ENCODE assay signal across 23 mouse cellular contexts in the genomic region with DNA sequence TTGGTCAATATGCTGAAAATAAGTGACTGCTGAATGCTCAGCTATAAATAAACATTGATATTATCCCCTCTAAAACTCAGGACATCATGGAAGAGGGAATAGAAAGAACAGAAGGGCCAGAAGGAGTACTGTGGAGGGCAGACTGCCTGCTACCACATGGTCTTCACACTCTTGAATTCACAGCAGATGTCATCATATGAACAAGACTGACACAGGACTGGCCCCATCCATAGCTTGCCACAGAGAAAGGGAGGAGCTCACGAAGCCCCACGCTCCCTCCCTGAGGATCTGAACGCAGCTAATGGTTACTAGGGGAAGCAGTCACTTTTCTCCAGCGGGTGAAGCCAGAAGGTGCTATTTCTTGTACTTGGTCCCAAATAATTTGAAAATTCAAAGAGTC.
DNase-seq lines count a peak whose midpoint lies in the region; ATAC-seq and TF ChIP-seq lines count a peak whose summit lies in the region.
"Had no signal": no experiment of that assay in that cellular context is flagged by ENCODE, and none has a peak within 500 bp of the region (broad histone marks: within the 10 kb centered on the region; RNA-seq: fewer than 3 reads in every experiment).

No protein-coding gene starts in this region.

- peak in 1 of 2 experiments; percentile 15 for DNase-seq in cerebellum, adult 2 months
- DNase-seq in cerebellum, adult 9-11 months: no peak
- peak; percentile 65 for DNase-seq in forebrain, embryonic 14.5 days (ENCODE audit: low spot score)
- DNase-seq in forebrain, postnatal 0 days: peak; percentile 49
- DNase-seq in heart, adult 18-20 months: no peak
- DNase-seq: adrenal gland, adult 8-10 months; adrenal gland, postnatal 36 days; B cell, adult 2 months; cerebellum, adult 9-10 months; gastrocnemius, postnatal 10 days; heart, adult 2 months; heart, postnatal 14 days; kidney, adult 11 months had no signal

- H3K27me3 ChIP-seq in cerebellum, adult 2 months (ENCODE audit: control insufficient read depth, insufficient read depth, low read length): no peaks in the 10 kb centered on the region
- H3K27me3 ChIP-seq in forebrain, embryonic 14.5 days (replicated peaks; ENCODE audit: control insufficient read depth, insufficient read depth, low read length): no peaks in the 10 kb centered on the region
- no peaks in the 10 kb centered on the region for H3K27me3 ChIP-seq in forebrain, embryonic 12.5 days
- H3K27me3 ChIP-seq in midbrain, embryonic 16.5 days (ENCODE audit: control insufficient read depth, insufficient read depth, low read depth, low read length): no peaks in the 10 kb centered on the region
- no peaks in the 10 kb centered on the region for H3K27me3 ChIP-seq in midbrain, embryonic 13.5 days
- H3K27me3 ChIP-seq in forebrain, postnatal 0 days (ENCODE audit: insufficient read depth, low read length): no peaks in the 10 kb centered on the region
- H3K27me3 ChIP-seq: embryonic facial prominence, embryonic 12.5 days; heart, embryonic 15.5 days; hindbrain, embryonic 13.5 days had no signal

- no peak overlapping the region for H3K4me3 ChIP-seq in cerebellum, adult 2 months (replicated peaks; ENCODE audit: insufficient read depth, low read depth, low read length)
- no peak overlapping the region for H3K4me3 ChIP-seq in forebrain, embryonic 14.5 days (ENCODE audit: low read depth, low read length)
- no peak overlapping the region for H3K4me3 ChIP-seq in forebrain, embryonic 12.5 days (replicated peaks)
- no peak overlapping the region for H3K4me3 ChIP-seq in midbrain, embryonic 16.5 days (ENCODE audit: low read depth, low read length)
- no peak overlapping the region for H3K4me3 ChIP-seq in midbrain, embryonic 13.5 days (replicated peaks)
- no peak overlapping the region for H3K4me3 ChIP-seq in forebrain, postnatal 0 days (ENCODE audit: low read depth, low read length)
- H3K4me3 ChIP-seq: embryonic facial prominence, embryonic 12.5 days; heart, adult 2 months; heart, embryonic 15.5 days; hindbrain, embryonic 13.5 days had no signal

- no peak overlapping the region for H3K4me2 ChIP-seq in forebrain, embryonic 14.5 days (ENCODE audit: low read length)
- no peak overlapping the region for H3K4me2 ChIP-seq in forebrain, embryonic 12.5 days
- no peak overlapping the region for H3K4me2 ChIP-seq in midbrain, embryonic 16.5 days (ENCODE audit: low read length)
- H3K4me2 ChIP-seq in midbrain, embryonic 13.5 days (replicated peaks): no peak overlapping the region
- no peak overlapping the region for H3K4me2 ChIP-seq in forebrain, postnatal 0 days (ENCODE audit: low read depth)
- H3K4me2 ChIP-seq: embryonic facial prominence, embryonic 12.5 days; heart, embryonic 11.5 days; heart, embryonic 15.5 days; hindbrain, embryonic 13.5 days had no signal

- H3K27ac ChIP-seq in cerebellum, adult 2 months (ENCODE audit: insufficient read depth, low read length): peak overlapping the region; percentile 69; the same call in 1 of the 2 replicates
- no peak overlapping the region for H3K27ac ChIP-seq in forebrain, embryonic 14.5 days (ENCODE audit: low read depth, low read length)
- H3K27ac ChIP-seq in forebrain, embryonic 12.5 days: no peak overlapping the region
- 0 out of 2 replicates have a peak overlapping the region, but pooled peaks have one; percentile 42 for H3K27ac ChIP-seq in midbrain, embryonic 16.5 days (ENCODE audit: low read length)
- H3K27ac ChIP-seq in midbrain, embryonic 13.5 days: no peak overlapping the region
- H3K27ac ChIP-seq in forebrain, postnatal 0 days (ENCODE audit: low read depth, low read length): no peak overlapping the region
- H3K27ac ChIP-seq: embryonic facial prominence, embryonic 12.5 days; heart, adult 2 months; hindbrain, embryonic 13.5 days; hindbrain, postnatal 0 days had no signal

- TF ChIP-seq CTCF in cerebellum, adult 2 months (IDR thresholded peaks at IDR 0.05; ENCODE audit: borderline replicate concordance, insufficient read depth, low read depth, low read length): no peak
- TF ChIP-seq CTCF in forebrain, postnatal 0 days (IDR thresholded peaks at IDR 0.05; ENCODE audit: low read depth): no peak

- no peaks in the 10 kb centered on the region for H3K9me3 ChIP-seq in forebrain, embryonic 14.5 days (replicated peaks; ENCODE audit: control insufficient read depth, low read length)
- no peaks in the 10 kb centered on the region for H3K9me3 ChIP-seq in forebrain, embryonic 12.5 days
- H3K9me3 ChIP-seq in midbrain, embryonic 16.5 days (replicated peaks; ENCODE audit: control insufficient read depth, low read length, poor library complexity, severe bottlenecking): no peaks in the 10 kb centered on the region
- no peaks in the 10 kb centered on the region for H3K9me3 ChIP-seq in midbrain, embryonic 13.5 days
- no peaks in the 10 kb centered on the region for H3K9me3 ChIP-seq in forebrain, postnatal 0 days (ENCODE audit: low read length)
- H3K9me3 ChIP-seq: embryonic facial prominence, embryonic 12.5 days; G1E; heart, embryonic 15.5 days; hindbrain, embryonic 13.5 days had no signal

- WGBS in cerebellum, adult 2 months: 25% methylated on average over 4 of the region's 4 CpGs
- 54% methylated on average over 4 of the region's 4 CpGs for WGBS in forebrain, embryonic 14.5 days
- 80% methylated on average over 4 of the region's 4 CpGs for WGBS in forebrain, embryonic 12.5 days
- WGBS in midbrain, embryonic 16.5 days: 80% methylated on average over 4 of the region's 4 CpGs
- WGBS in midbrain, embryonic 13.5 days: 81% methylated on average over 4 of the region's 4 CpGs
- 55% methylated on average over 4 of the region's 4 CpGs for WGBS in forebrain, postnatal 0 days

- peak; percentile 87 for ATAC-seq in forebrain, embryonic 14.5 days
- ATAC-seq in forebrain, embryonic 12.5 days (ENCODE audit: low FRiP score): no peak
- ATAC-seq in midbrain, embryonic 16.5 days: no peak
- no peak for ATAC-seq in midbrain, embryonic 13.5 days
- peak; percentile 96 for ATAC-seq in forebrain, postnatal 0 days
- ATAC-seq: CD4-positive, CD25-positive, alpha-beta regulatory T cell, adult 4 months; hindbrain, postnatal 0 days had no signal

- H3K36me3 ChIP-seq in forebrain, embryonic 14.5 days (ENCODE audit: control insufficient read depth, insufficient read depth, low read length): no peaks in the 10 kb centered on the region
- no peaks in the 10 kb centered on the region for H3K36me3 ChIP-seq in forebrain, embryonic 12.5 days (replicated peaks)
- no peaks in the 10 kb centered on the region for H3K36me3 ChIP-seq in midbrain, embryonic 16.5 days (ENCODE audit: control insufficient read depth, insufficient read depth, low read length)
- H3K36me3 ChIP-seq in midbrain, embryonic 13.5 days: no peaks in the 10 kb centered on the region
- no peaks in the 10 kb centered on the region for H3K36me3 ChIP-seq in forebrain, postnatal 0 days (ENCODE audit: insufficient read depth)
- H3K36me3 ChIP-seq: embryonic facial prominence, embryonic 12.5 days; heart, embryonic 15.5 days; hindbrain, embryonic 13.5 days had no signal

- H3K9ac ChIP-seq in forebrain, embryonic 14.5 days (ENCODE audit: low read length): no peak overlapping the region
- no peak overlapping the region for H3K9ac ChIP-seq in forebrain, embryonic 12.5 days
- no peak overlapping the region for H3K9ac ChIP-seq in midbrain, embryonic 16.5 days (ENCODE audit: low read depth, low read length)
- H3K9ac ChIP-seq in midbrain, embryonic 13.5 days (replicated peaks): no peak overlapping the region
- H3K9ac ChIP-seq in forebrain, postnatal 0 days: no peak overlapping the region
- H3K9ac ChIP-seq: embryonic facial prominence, embryonic 12.5 days; heart, embryonic 15.5 days; hindbrain, embryonic 13.5 days had no signal

- TF ChIP-seq POLR2A in cerebellum, adult 2 months (IDR thresholded peaks at IDR 0.05; ENCODE audit: borderline replicate concordance, insufficient read depth, low read length): no peak

- H3K4me1 ChIP-seq in cerebellum, adult 2 months (ENCODE audit: control insufficient read depth, insufficient read depth, low read length): peaks cover 6% of the 10 kb centered on the region
- 0 out of 2 replicates have a peak, but pooled peaks cover 2% of the 10 kb centered on the region for H3K4me1 ChIP-seq in forebrain, embryonic 14.5 days (ENCODE audit: control insufficient read depth, insufficient read depth, low read length)
- H3K4me1 ChIP-seq in forebrain, embryonic 12.5 days: no peaks in the 10 kb centered on the region
- no peaks in the 10 kb centered on the region for H3K4me1 ChIP-seq in midbrain, embryonic 16.5 days (ENCODE audit: control insufficient read depth, insufficient read depth, low read length)
- no peaks in the 10 kb centered on the region for H3K4me1 ChIP-seq in midbrain, embryonic 13.5 days (replicated peaks)
- H3K4me1 ChIP-seq in forebrain, postnatal 0 days (ENCODE audit: insufficient read depth): no peaks in the 10 kb centered on the region
- H3K4me1 ChIP-seq: embryonic facial prominence, embryonic 12.5 days; heart, embryonic 15.5 days had no signal

Comparison
In these comparisons a context has a peak if more than half of its experiments do, and no peak if none do; other contexts are left out.
1. H3K27ac ChIP-seq: peak in cerebellum, adult 2 months (single experiment) and midbrain, embryonic 16.5 days (single experiment); none in forebrain, embryonic 14.5 days (single experiment), forebrain, embryonic 12.5 days (single experiment), midbrain, embryonic 13.5 days (single experiment) and forebrain, postnatal 0 days (single experiment).
2. ATAC-seq: peak in forebrain, embryonic 14.5 days (single experiment) and forebrain, postnatal 0 days (single experiment); none in forebrain, embryonic 12.5 days (single experiment), midbrain, embryonic 16.5 days (single experiment) and midbrain, embryonic 13.5 days (single experiment).
3. DNase-seq: peak in forebrain, embryonic 14.5 days (single experiment) and forebrain, postnatal 0 days (single experiment); none in cerebellum, adult 9-11 months (single experiment) and heart, adult 18-20 months (0 of 2).